Comparison of ENCODE assay signal across 20 mouse cellular contexts in the genomic region with DNA sequence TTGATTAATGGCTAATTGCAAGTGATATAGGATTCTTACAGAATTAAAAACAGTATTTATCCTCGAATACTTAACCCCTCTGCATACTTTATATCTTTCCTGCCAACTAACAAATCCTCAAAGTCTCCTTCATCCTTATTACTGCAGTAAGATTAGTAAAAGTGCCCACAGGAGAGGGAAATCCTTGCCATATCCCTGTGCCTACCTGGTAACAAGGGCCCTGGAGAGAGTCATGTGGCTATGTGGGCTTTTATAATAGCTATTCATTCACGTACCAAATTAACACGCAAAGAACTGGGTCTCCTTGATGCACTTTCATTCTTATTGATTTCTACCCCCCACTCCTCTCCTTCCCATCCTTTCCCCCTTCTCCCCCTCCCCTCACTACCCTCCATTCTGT.
"Had no signal": no experiment of that assay in that cellular context is flagged by ENCODE, and none has a peak within 500 bp of the region (broad histone marks: within the 10 kb centered on the region; RNA-seq: fewer than 3 reads in every experiment).

No protein-coding gene starts in this region.

- H3K27ac ChIP-seq: limb, embryonic 12.5 days; limb, embryonic 15.5 days; liver, embryonic 14.5 days; macrophage; midbrain, embryonic 15.5 days; stomach, postnatal 0 days had no signal

- H3K36me3 ChIP-seq: limb, embryonic 12.5 days; limb, embryonic 15.5 days; midbrain, embryonic 15.5 days had no signal

- H3K9ac ChIP-seq: limb, embryonic 12.5 days; limb, embryonic 15.5 days; liver, embryonic 14.5 days; liver, postnatal 0 days; lung, embryonic 14.5 days; midbrain, embryonic 15.5 days had no signal

- DNase-seq: kidney, adult 18-20 months; kidney, adult 9 months; kidney, postnatal 14 days; kidney, postnatal 4 days; left cerebral cortex, postnatal 4 days; liver, postnatal 0 days; lung, embryonic 14.5 days; right cerebral cortex, postnatal 4 days; thymus, adult 2 months; thymus, postnatal 14 days; thymus, postnatal 4 days had no signal

- H3K4me2 ChIP-seq: limb, embryonic 12.5 days; limb, embryonic 15.5 days; liver, embryonic 11.5 days; lung, embryonic 14.5 days; midbrain, embryonic 15.5 days had no signal

- H3K27me3 ChIP-seq: limb, embryonic 12.5 days; limb, embryonic 15.5 days; midbrain, embryonic 15.5 days had no signal

- H3K4me3 ChIP-seq: limb, embryonic 12.5 days; limb, embryonic 15.5 days; midbrain, embryonic 15.5 days; myocyte had no signal

- ATAC-seq: liver, postnatal 0 days; lung, postnatal 0 days; midbrain, embryonic 15.5 days had no signal

- H3K4me1 ChIP-seq: limb, embryonic 15.5 days had no signal

- H3K9me3 ChIP-seq: limb, embryonic 12.5 days; limb, embryonic 15.5 days; midbrain, embryonic 15.5 days had no signal
